Mouse (Mus musculus) lung, adult 2 months (tissue): ENCODE results near the gene Ncmap.

Experiments used
- CTCF ChIP-seq: fragments of 200-500 bp; IDR thresholded peaks from 2 replicates; pipeline ENCODE4 v1.5.1; 2011; ENCODE audit warnings: mild to moderate bottlenecking, low read length, control low read depth; ENCODE audit not compliant: insufficient read depth
- POLR2A ChIP-seq: fragments of 200-500 bp; IDR thresholded peaks from 2 replicates; pipeline ENCODE4 v1.6.1; 2011; ENCODE audit warnings: low read depth, mild to moderate bottlenecking, control low read depth, low read length, borderline replicate concordance; ENCODE audit errors: extremely low read depth

- TF ChIP-seq POLR2A: no peak
- TF ChIP-seq CTCF: no peak
These were observed 6.9 kb upstream of the Ncmap start for GRCm38 (mm10) chr4:135404916-135405315.
